Mouse (Mus musculus) lung, embryonic 14.5 days (tissue): ENCODE measurements around the gene Gm17334. TPM values are rescaled to one million over a fixed set of nuclear protein-coding genes. Genes with fewer than 3 reads are reported as not detected.
A peak's percentile ranks its signal among the peaks of the same experiment; 100 is the strongest.

Experiments
- ATAC-seq: fragments of 200-750 bp; cut with Nextera tagmentation; 2 replicates; pipeline ENCODE4 v1.8.0; 2017; ENCODE audit warnings: mild to moderate bottlenecking, moderate TSS enrichment, moderate library complexity; ENCODE audit not compliant: insufficient read depth
- DNase-seq: peaks from one replicate; pipeline ENCODE4 v3.0.0-alpha.2; 2015
- H3K27ac ChIP-seq: fragments of 300-500 bp; sonication (generic); 2 replicates; pipeline ENCODE4 v1.5.1; 2014; ENCODE audit warnings: low read depth, mild to moderate bottlenecking, moderate library complexity
- H3K27me3 ChIP-seq: fragments of 300-500 bp; sonication (generic); 2 replicates; pipeline ENCODE4 v1.6.1; 2014; ENCODE audit warnings: low read length, control low read depth; ENCODE audit not compliant: insufficient read depth
- H3K36me3 ChIP-seq: fragments of 300-500 bp; sonication (generic); 2 replicates; pipeline ENCODE4 v1.6.1; 2014; ENCODE audit warnings: control low read depth; ENCODE audit not compliant: insufficient read depth
- H3K4me1 ChIP-seq: fragments of 300-500 bp; sonication (generic); 2 replicates; pipeline ENCODE4 v1.6.1; 2014; ENCODE audit warnings: antibody characterized with exemption, control low read depth; ENCODE audit not compliant: insufficient read depth
- H3K4me2 ChIP-seq: fragments of 300-500 bp; sonication (generic); 2 replicates; pipeline ENCODE4 v1.6.1; 2014; ENCODE audit warnings: mild to moderate bottlenecking
- H3K4me3 ChIP-seq: fragments of 300-500 bp; sonication (generic); 2 replicates; pipeline ENCODE4 v1.5.1; 2014; ENCODE audit warnings: low read depth, low read length
- H3K9ac ChIP-seq: fragments of 300-500 bp; sonication (generic); 2 replicates; pipeline ENCODE4 v1.6.1; 2014
- H3K9me3 ChIP-seq: fragments of 300-500 bp; sonication (generic); 2 replicates; pipeline ENCODE4 v1.6.1; 2016; ENCODE audit warnings: low read depth, low read length, control low read depth
- CTCF ChIP-seq: IDR thresholded peaks from 2 replicates; pipeline ENCODE4 v1.5.1; 2016; ENCODE audit warnings: antibody characterized with exemption, low read depth
- WGBS: fragments of 180-500 bp; shearing (Covaris S2); extraction: QIAGEN DNeasy Blood & Tissue Kit; methylation state at CpG from one replicate; pipeline ENCODE4 v1.1.7; 2014; 5-methylcytosine and 5-hydroxymethylcytosine counted together
- polyA plus RNA-seq: library from polyadenylated mRNA; unstranded; fragments of >200 nt; fragmentation: Nextera tagmentation; extraction: Ambion mirVana; gene quantifications from 2 replicates; pipeline ENCODE4 v1.2.1, GENCODE M21; 2014

The Gm17334 gene
- polyA plus RNA-seq, 1 experiment from 2014 or later = 0.28 TPM

- Histone ChIP-seq H3K9me3 (no peaks in the 10 kb centered on the region), H3K9ac (no peak overlapping the region), H3K27me3 (no peaks in the 10 kb centered on the region), H3K4me1 (no peaks in the 10 kb centered on the region), H3K4me3 (no peak overlapping the region), H3K27ac (no peak overlapping the region), H3K4me2 (no peak overlapping the region), H3K36me3 (peaks cover 39% of the 10 kb centered on the region)
- no peak for TF ChIP-seq CTCF
- ATAC-seq (no peak), DNase-seq (no peak)
- WGBS = 67% methylated on average over 5 of the region's 5 CpGs
These were observed 5.5 kb upstream of the Gm17334 start for GRCm38 (mm10) chr11:53778455-53778854.

DNA sequence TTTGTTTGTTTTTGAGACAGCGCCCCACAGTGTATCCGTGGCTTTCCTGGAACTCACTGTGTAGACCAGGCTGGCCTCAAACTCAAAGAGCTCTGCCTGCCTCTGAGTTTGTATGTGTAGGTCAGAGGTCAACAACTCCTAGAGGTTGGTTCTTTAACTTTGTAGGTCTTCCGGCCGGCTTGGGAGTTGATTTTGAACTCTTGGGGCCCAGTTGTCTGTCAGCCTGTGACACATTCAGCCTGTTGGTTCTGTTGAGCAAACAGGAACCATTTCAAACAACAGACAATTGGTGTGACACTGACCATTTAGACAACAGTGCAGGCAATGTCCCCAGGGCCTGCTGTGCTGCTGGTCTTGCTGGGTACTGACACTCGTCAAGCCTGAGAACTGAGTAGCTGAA, 4.7 kb upstream of the Gm17334 start:
- H3K36me3 ChIP-seq = peaks cover 45% of the 10 kb centered on the region
- H3K4me3 ChIP-seq = no peak overlapping the region
- TF ChIP-seq CTCF = no peak
- DNase-seq (no peak), ATAC-seq (no peak)
- H3K4me2 ChIP-seq = no peak overlapping the region
- no peak overlapping the region for H3K9ac ChIP-seq
- H3K27me3 ChIP-seq = no peaks in the 10 kb centered on the region
- 55% methylated on average over 5 of the region's 5 CpGs for WGBS
- H3K27ac ChIP-seq = no peak overlapping the region
- H3K4me1 ChIP-seq = no peaks in the 10 kb centered on the region
- H3K9me3 ChIP-seq = no peaks in the 10 kb centered on the region

- no peak for DNase-seq
- Histone ChIP-seq H3K9ac (no peak overlapping the region), H3K27me3 (no peaks in the 10 kb centered on the region), H3K36me3 (peaks cover 47% of the 10 kb centered on the region), H3K9me3 (no peaks in the 10 kb centered on the region), H3K4me2 (no peak overlapping the region), H3K4me1 (no peaks in the 10 kb centered on the region), H3K4me3 (no peak overlapping the region), H3K27ac (no peak overlapping the region)
- TF ChIP-seq CTCF = no peak
- WGBS = 90% methylated on average over 13 of the region's 13 CpGs
- no peak for ATAC-seq
These were observed 1.8 kb upstream of the Gm17334 start for GRCm38 (mm10) chr11:53774659-53775255.

DNA sequence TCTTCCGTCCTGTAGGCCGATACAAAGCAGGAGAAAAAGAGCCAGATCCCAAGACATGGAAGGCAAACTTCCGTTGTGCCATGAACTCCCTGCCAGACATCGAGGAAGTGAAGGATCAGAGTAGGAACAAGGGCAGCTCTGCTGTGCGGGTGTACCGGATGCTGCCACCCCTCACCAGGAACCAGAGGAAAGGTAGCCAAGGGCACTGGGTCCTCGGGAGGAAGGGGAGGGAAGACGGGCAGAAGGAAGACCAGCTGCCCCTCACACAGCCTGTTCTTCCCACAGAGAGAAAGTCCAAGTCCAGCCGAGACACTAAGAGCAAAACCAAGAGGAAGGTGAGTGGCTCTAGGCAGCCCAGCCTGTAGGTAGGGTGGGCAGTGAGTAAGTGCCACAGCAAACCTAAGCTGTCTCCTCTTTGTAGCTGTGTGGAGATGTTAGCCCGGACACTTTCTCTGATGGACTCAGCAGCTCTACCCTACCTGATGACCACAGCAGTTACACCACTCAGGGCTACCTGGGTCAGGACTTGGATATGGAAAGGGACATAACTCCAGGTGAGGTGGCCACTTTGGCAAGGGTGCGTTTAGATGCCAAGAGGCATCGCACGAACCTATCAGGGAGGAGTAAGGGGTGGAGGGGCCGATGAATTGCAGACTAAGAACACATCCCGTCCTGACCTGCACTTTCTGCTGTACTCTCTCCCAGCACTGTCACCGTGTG, 814 bp upstream of the Gm17334 start:
- no peak for DNase-seq
- no peaks in the 10 kb centered on the region for H3K9me3 ChIP-seq
- H3K27ac ChIP-seq = no peak overlapping the region
- peaks cover 44% of the 10 kb centered on the region for H3K36me3 ChIP-seq
- 91% methylated on average over 16 of the region's 16 CpGs for WGBS
- no peaks in the 10 kb centered on the region for H3K4me1 ChIP-seq
- no peak for ATAC-seq
- TF ChIP-seq CTCF = no peak
- no peak overlapping the region for H3K4me2 ChIP-seq
- no peak overlapping the region for H3K9ac ChIP-seq
- no peak overlapping the region for H3K4me3 ChIP-seq
- H3K27me3 ChIP-seq = no peaks in the 10 kb centered on the region

DNA sequence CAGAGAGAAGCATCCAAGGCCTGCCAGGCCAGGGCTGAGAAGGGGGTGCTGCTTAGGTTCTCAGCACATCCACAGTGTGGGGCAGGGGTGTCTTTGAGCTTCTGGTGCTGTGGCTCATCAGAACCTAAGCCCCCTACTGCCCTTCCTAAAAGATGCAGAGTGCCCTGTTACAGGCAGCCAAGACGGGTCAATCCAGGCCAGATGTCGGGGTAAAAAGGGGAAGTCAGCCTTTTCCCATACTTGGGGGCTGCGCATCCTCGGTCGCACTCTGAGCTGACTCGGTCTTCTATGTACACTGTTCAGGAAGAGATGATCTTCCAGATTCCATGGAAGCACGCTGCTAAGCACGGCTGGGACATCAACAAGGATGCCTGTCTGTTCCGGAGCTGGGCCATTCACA, 451 bp downstream of the Gm17334 start:
- Histone ChIP-seq H3K27ac (no peak overlapping the region), H3K27me3 (no peaks in the 10 kb centered on the region), H3K9me3 (no peaks in the 10 kb centered on the region), H3K4me2 (no peak overlapping the region), H3K4me3 (no peak overlapping the region), H3K4me1 (no peaks in the 10 kb centered on the region), H3K9ac (no peak overlapping the region), H3K36me3 (peaks cover 44% of the 10 kb centered on the region)
- 80% methylated on average over 9 of the region's 9 CpGs for WGBS
- TF ChIP-seq CTCF = no peak
- ATAC-seq = no peak
- DNase-seq = no peak

DNA sequence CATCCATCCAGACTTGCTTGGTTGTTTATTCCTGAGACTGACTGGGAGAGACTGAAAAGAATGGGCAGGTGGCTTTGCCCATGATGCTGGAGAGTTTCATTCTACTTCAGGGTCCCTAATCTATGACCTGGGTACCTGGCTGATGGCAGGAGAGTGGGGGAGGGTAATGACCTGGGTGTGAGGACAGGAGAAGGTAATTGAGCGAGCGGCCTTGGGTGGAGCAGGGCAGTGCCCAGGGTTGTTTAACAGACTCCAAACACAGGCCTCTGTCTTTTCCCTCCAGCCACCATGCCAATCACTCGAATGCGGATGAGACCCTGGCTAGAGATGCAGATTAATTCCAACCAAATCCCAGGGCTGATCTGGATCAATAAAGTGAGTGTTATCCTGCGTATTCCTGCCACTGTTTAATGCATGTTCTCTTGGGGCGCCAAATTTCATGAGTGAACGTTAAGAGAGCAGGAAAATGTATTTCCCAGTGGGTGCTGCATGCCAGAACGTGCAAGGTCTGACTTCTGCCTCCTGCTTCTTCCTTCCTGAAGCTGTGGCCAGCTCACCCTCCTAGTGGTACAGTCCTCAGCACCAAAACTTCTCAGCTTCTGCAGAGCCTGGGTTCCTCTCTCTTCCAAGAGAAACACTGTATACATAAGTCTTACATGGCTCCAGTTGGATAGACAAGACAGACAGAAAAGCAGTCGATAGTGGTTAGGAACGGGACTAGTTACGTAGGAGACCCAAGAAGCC, 1.8 kb downstream of the Gm17334 start:
- H3K27me3 ChIP-seq = no peaks in the 10 kb centered on the region
- H3K27ac ChIP-seq = no peak overlapping the region

More for the DNA sequence above, 1.8 kb downstream of the Gm17334 start:
- WGBS = 77% methylated on average over 11 of the region's 11 CpGs
- no peak for DNase-seq
- TF ChIP-seq CTCF = no peak
- no peaks in the 10 kb centered on the region for H3K4me1 ChIP-seq
- H3K36me3 ChIP-seq = peaks cover 32% of the 10 kb centered on the region
- no peak for ATAC-seq
- H3K9me3 ChIP-seq = no peaks in the 10 kb centered on the region
- H3K9ac ChIP-seq = peak overlapping the region; percentile 71; the same call in 1 of the 2 replicates
- H3K4me3 ChIP-seq = peak overlapping the region; percentile 71
- H3K4me2 ChIP-seq = peak overlapping the region; percentile 87
